Mouse (Mus musculus): Measurements from ENCODE around the gene Lgi2.

- TF ChIP-seq POLR2A (IDR thresholded peaks at IDR 0.05; ENCODE audit: extremely low read depth, insufficient read depth, low read length) = no peak
- no peak for TF ChIP-seq CTCF (IDR thresholded peaks at IDR 0.05; ENCODE audit: extremely low read depth, insufficient read depth, low read length)
These were observed 21.1 kb upstream of the Lgi2 start for GRCm38 (mm10) chr5:52587291-52587733.
